Mouse (Mus musculus) forebrain, postnatal 0 days (tissue): ENCODE measurements around the gene Ppp2r1b. TPM values are rescaled to one million over a fixed set of nuclear protein-coding genes. Genes with fewer than 3 reads are reported as not detected.

Source experiments
- ATAC-seq: fragments of 200-750 bp; cut with Nextera tagmentation; 2 replicates; pipeline ENCODE4 v1.8.0; 2017; ENCODE audit warnings: mild to moderate bottlenecking, moderate library complexity
- DNase-seq: peaks from one replicate; pipeline ENCODE4 v3.0.0-alpha.2; 2015
- H3K27ac ChIP-seq: fragments of 300-500 bp; sonication (generic); 2 replicates; pipeline ENCODE4 v1.5.1; 2014; ENCODE audit warnings: low read depth, mild to moderate bottlenecking, antibody characterized with exemption, low read length, moderate library complexity, mixed read lengths
- H3K27me3 ChIP-seq: fragments of 300-500 bp; sonication (generic); 2 replicates; pipeline ENCODE4 v1.6.1; 2014; ENCODE audit warnings: mild to moderate bottlenecking, low read length, mixed read lengths; ENCODE audit not compliant: insufficient read depth
- H3K36me3 ChIP-seq: fragments of 300-500 bp; sonication (generic); 2 replicates; pipeline ENCODE4 v1.6.1; 2014; ENCODE audit warnings: mild to moderate bottlenecking, moderate library complexity; ENCODE audit not compliant: insufficient read depth
- H3K4me1 ChIP-seq: fragments of 300-500 bp; sonication (generic); 2 replicates; pipeline ENCODE4 v1.6.1; 2014; ENCODE audit warnings: antibody characterized with exemption; ENCODE audit not compliant: insufficient read depth
- H3K4me2 ChIP-seq: fragments of 300-500 bp; sonication (generic); 2 replicates; pipeline ENCODE4 v1.6.1; 2014; ENCODE audit warnings: low read depth, mild to moderate bottlenecking, moderate library complexity
- H3K4me3 ChIP-seq: fragments of 300-500 bp; sonication (generic); 2 replicates; pipeline ENCODE4 v1.5.1; 2014; ENCODE audit warnings: low read depth, low read length, mixed read lengths
- H3K9ac ChIP-seq: fragments of 300-500 bp; sonication (generic); 2 replicates; pipeline ENCODE4 v1.6.1; 2014; ENCODE audit warnings: mild to moderate bottlenecking
- H3K9me3 ChIP-seq: fragments of 300-500 bp; sonication (generic); 2 replicates; pipeline ENCODE4 v1.6.1; 2016; ENCODE audit warnings: low read length
- CTCF ChIP-seq: sonication (generic); IDR thresholded peaks from 2 replicates; pipeline ENCODE4 v1.5.1; 2016; ENCODE audit warnings: antibody characterized with exemption, control low read depth, low read depth
- WGBS: fragments of 180-500 bp; shearing (Covaris S2); extraction: QIAGEN DNeasy Blood & Tissue Kit; methylation state at CpG from one replicate; pipeline ENCODE4 v1.1.7; 2014; 5-methylcytosine and 5-hydroxymethylcytosine counted together
- polyA plus RNA-seq: library from polyadenylated mRNA; unstranded; fragments of >200 nt; fragmentation: Nextera tagmentation; extraction: Ambion mirVana; gene quantifications from 2 replicates; pipeline ENCODE4 v1.2.1, GENCODE M21; 2015
- total RNA-seq: library from RNA; depleted of rRNA; stranded (reverse); fragments of >200 nt; gene quantifications from 2 replicates; pipeline ENCODE4 v1.2.3, GENCODE M21; 2014

Ppp2r1b gene
- total and polyA plus RNA-seq, 2 experiments from 2014 or later, result 26.0 to 29.8 TPM

- H3K9me3 ChIP-seq, result no peaks in the 10 kb centered on the region
- no peak overlapping the region for H3K4me3 ChIP-seq
- H3K27ac ChIP-seq, result no peak overlapping the region
- no peaks in the 10 kb centered on the region for H3K4me1 ChIP-seq
- no peak overlapping the region for H3K4me2 ChIP-seq
- peaks cover 12% of the 10 kb centered on the region; the same call in 1 of the 2 replicates for H3K36me3 ChIP-seq
- no peak for TF ChIP-seq CTCF
- ATAC-seq (no peak), DNase-seq (no peak)
- no peak overlapping the region for H3K9ac ChIP-seq
- 92% methylated on average over 10 of the region's 10 CpGs for WGBS
- H3K27me3 ChIP-seq, result no peaks in the 10 kb centered on the region
Measured at GRCm38 (mm10) chr9:50835068-50835705, 9.9 kb upstream of the Ppp2r1b start.

GRCm38 (mm10) chr9:50836097-50836496 is 9.0 kb upstream of the Ppp2r1b start:
- WGBS, result 91% methylated on average over 4 of the region's 4 CpGs
- Histone ChIP-seq H3K9ac (no peak overlapping the region), H3K9me3 (no peaks in the 10 kb centered on the region), H3K4me1 (no peaks in the 10 kb centered on the region), H3K27me3 (no peaks in the 10 kb centered on the region), H3K4me3 (no peak overlapping the region), H3K27ac (no peak overlapping the region), H3K36me3 (peaks cover 12% of the 10 kb centered on the region; the same call in 1 of the 2 replicates), H3K4me2 (no peak overlapping the region)
- DNase-seq (no peak), ATAC-seq (no peak)
- TF ChIP-seq CTCF, result no peak

GRCm38 (mm10) chr9:50841079-50841789 is 3.9 kb upstream of the Ppp2r1b start:
- H3K27ac ChIP-seq, result no peak overlapping the region
- H3K4me3 ChIP-seq, result no peak overlapping the region
- no peak for TF ChIP-seq CTCF
- no peak overlapping the region for H3K4me2 ChIP-seq
- H3K9me3 ChIP-seq, result no peaks in the 10 kb centered on the region
- ATAC-seq (no peak), DNase-seq (no peak)
- no peak overlapping the region for H3K9ac ChIP-seq
- peaks cover 26% of the 10 kb centered on the region for H3K36me3 ChIP-seq
- H3K27me3 ChIP-seq, result no peaks in the 10 kb centered on the region
- H3K4me1 ChIP-seq, result no peaks in the 10 kb centered on the region
- 84% methylated on average over 13 of the region's 13 CpGs for WGBS

GRCm38 (mm10) chr9:50845547-50845946 is 446 bp downstream of the Ppp2r1b start:
- 76% methylated on average over 9 of the region's 9 CpGs for WGBS
- no peak for ATAC-seq

GRCm38 (mm10) chr9:50847133-50847532 is 2.0 kb downstream of the Ppp2r1b start:
- ATAC-seq (no peak), DNase-seq (no peak)
- peaks cover 26% of the 10 kb centered on the region for H3K36me3 ChIP-seq
- no peak overlapping the region for H3K9ac ChIP-seq
- H3K9me3 ChIP-seq, result no peaks in the 10 kb centered on the region
- no peak for TF ChIP-seq CTCF
- no peaks in the 10 kb centered on the region for H3K27me3 ChIP-seq
- H3K4me2 ChIP-seq, result no peak overlapping the region
- peaks cover 5% of the 10 kb centered on the region; the same call in 1 of the 2 replicates for H3K4me1 ChIP-seq
- WGBS, result 91% methylated on average over 6 of the region's 6 CpGs
- H3K27ac ChIP-seq, result no peak overlapping the region
- no peak overlapping the region for H3K4me3 ChIP-seq

More at GRCm38 (mm10) chr9:50845547-50845946, 446 bp downstream of the Ppp2r1b start:
- Histone ChIP-seq H3K27me3 (no peaks in the 10 kb centered on the region), H3K9me3 (no peaks in the 10 kb centered on the region), H3K9ac (no peak overlapping the region), H3K4me1 (no peaks in the 10 kb centered on the region), H3K4me3 (no peak overlapping the region), H3K36me3 (peaks cover 26% of the 10 kb centered on the region), H3K27ac (no peak overlapping the region), H3K4me2 (no peak overlapping the region)
- DNase-seq, result no peak
- no peak for TF ChIP-seq CTCF

- Histone ChIP-seq H3K27me3 (no peaks in the 10 kb centered on the region), H3K36me3 (peaks cover 23% of the 10 kb centered on the region), H3K4me1 (peaks cover 5% of the 10 kb centered on the region; the same call in 1 of the 2 replicates), H3K4me3 (no peak overlapping the region), H3K4me2 (no peak overlapping the region), H3K9me3 (no peaks in the 10 kb centered on the region), H3K27ac (no peak overlapping the region), H3K9ac (no peak overlapping the region)
- 74% methylated on average over 12 of the region's 12 CpGs for WGBS
- DNase-seq, result no peak
- no peak for TF ChIP-seq CTCF
- no peak for ATAC-seq
Measured at GRCm38 (mm10) chr9:50847606-50848368, 2.7 kb downstream of the Ppp2r1b start.
